Mouse (Mus musculus) bone marrow, adult 2 months (tissue): ENCODE measurements around the gene Vamp9.

ENCODE experiments used
- CTCF ChIP-seq: fragments of 200-500 bp; IDR thresholded peaks from 2 replicates; pipeline ENCODE4 v1.5.1; 2011; ENCODE audit warnings: low read length, control low read depth; ENCODE audit not compliant: control insufficient read depth, insufficient read depth
- POLR2A ChIP-seq: fragments of 200-500 bp; IDR thresholded peaks from 2 replicates; pipeline ENCODE4 v1.6.1; 2011; ENCODE audit warnings: low read depth, mild to moderate bottlenecking, control low read depth, low read length, borderline replicate concordance; ENCODE audit not compliant: control insufficient read depth

DNA sequence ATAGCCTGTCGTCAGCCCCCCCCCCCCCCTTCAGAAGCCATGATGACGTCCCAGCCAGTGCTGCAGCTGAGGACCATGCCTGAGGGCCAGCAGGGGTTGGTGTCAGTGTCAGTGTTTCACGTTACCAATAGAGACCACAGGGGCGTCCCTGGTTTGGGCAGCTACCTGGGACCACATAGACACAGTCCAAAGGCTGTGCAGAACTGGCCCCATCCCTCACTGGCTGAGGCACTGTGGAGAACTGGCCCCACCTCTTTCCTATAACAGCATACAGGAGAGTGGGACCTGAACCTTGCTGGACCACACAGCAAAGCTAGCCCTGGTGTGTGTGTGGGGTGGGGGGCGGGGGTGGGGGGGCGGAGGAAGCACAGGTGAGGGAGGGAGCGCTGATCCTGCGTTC, 94.4 kb downstream of the Vamp9 start:
- TF ChIP-seq CTCF (no peak), POLR2A (no peak)
